Mouse (Mus musculus): ENCODE data around the gene Gm49368. TPM values are rescaled to one million over a fixed set of nuclear protein-coding genes. Genes with fewer than 3 reads are reported as not detected.
A peak's percentile ranks its signal among the peaks of the same experiment; 100 is the strongest.
"Not testable (repeated sequence)": the region's sequence is repeated elsewhere in the genome, so short reads cannot be mapped to it uniquely, and the experiment has no call there.

The Gm49368 gene
- polyA plus RNA-seq, 1 experiment: 16.7 TPM

GRCm38 (mm10) chr7:128154924-128155323 lies 92.4 kb downstream of the Gm49368 start:
- H3K27ac ChIP-seq (ENCODE audit: control insufficient read depth, insufficient read depth, low read depth, low read length, poor library complexity): no peak overlapping the region
- no peak overlapping the region for H3K4me3 ChIP-seq (replicated peaks; ENCODE audit: control insufficient read depth, low read depth, low read length)
- H3K4me1 ChIP-seq (ENCODE audit: control insufficient read depth, insufficient read depth, low read length): no peaks in the 10 kb centered on the region; the same call in 1 of the 2 replicates
- 90% methylated on average over 10 of the region's 10 CpGs for WGBS
- TF ChIP-seq CTCF (IDR thresholded peaks at IDR 0.05; ENCODE audit: control insufficient read depth, insufficient read depth, low read length): no peak
- TF ChIP-seq POLR2A (IDR thresholded peaks at IDR 0.05; ENCODE audit: borderline replicate concordance, control insufficient read depth, low read depth, low read length): no peak

DNA sequence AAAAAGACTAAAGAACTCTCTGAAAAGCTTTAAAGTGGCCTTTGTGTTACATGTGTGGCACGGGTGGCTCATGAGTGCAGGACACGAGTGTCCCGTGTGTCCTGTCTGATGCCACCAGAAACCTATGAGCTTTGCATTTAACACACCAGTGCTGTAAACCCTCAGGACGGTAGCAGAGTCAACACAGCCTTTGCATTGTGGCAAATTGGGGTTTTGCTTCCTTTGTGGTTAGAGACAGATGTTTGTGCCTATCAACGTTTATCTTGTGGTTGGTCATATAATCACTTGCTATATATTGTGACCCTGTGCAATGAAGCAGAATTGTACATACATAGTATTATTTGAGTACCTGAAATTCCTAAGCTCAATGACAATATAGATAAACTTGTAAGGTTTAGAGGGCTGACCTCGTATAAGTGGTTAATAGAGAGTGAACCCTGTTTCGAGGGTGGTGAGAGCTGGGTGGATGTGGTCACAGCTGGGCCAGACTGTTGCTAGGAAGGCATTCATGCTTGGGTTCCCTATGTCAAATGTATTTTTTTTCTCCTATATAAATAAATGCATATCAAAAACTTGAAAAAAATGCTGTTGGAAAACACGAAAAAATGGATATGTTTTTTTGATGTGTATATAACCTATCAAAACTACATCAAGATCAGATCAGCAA lies 96.3 kb downstream of the Gm49368 start:
- WGBS: 6% methylated on average over 8 of the region's 8 CpGs
- H3K27ac ChIP-seq (ENCODE audit: control insufficient read depth, insufficient read depth, low read depth, low read length, poor library complexity): peak overlapping the region; percentile 55; the same call in 1 of the 2 replicates
- H3K4me3 ChIP-seq (replicated peaks; ENCODE audit: control insufficient read depth, low read depth, low read length): not testable (repeated sequence)

DNA sequence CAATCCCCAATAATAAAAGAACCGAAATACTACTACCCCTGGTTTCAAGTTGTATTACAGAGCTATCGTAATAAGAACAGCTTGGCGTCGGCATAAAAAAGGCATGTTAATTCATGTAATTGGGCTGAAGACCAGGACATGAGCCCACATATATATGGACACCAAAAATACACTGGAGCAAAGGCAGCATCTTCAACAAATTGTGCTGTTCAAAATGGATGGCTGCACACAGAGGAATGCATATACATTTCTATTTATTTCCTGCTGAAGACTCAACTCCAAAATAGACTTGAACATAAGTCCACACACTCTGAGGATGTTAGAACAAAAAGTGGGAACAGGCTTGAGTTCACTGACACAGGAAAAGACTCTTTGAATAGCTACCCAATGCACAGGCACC lies 101.5 kb downstream of the Gm49368 start:
- Histone ChIP-seq H3K4me1 (ENCODE audit: control insufficient read depth, insufficient read depth, low read length) (no peaks in the 10 kb centered on the region; the same call in 1 of the 2 replicates), H3K4me3 (replicated peaks; ENCODE audit: control insufficient read depth, low read depth, low read length) (no peak overlapping the region), H3K27ac (ENCODE audit: control insufficient read depth, insufficient read depth, low read depth, low read length, poor library complexity) (no peak overlapping the region)
- TF ChIP-seq CTCF (IDR thresholded peaks at IDR 0.05; ENCODE audit: control insufficient read depth, insufficient read depth, low read length) (no peak), POLR2A (IDR thresholded peaks at IDR 0.05; ENCODE audit: borderline replicate concordance, control insufficient read depth, low read depth, low read length) (no peak)
- 91% methylated on average over 4 of the region's 4 CpGs for WGBS

More for the DNA sequence above, 96.3 kb downstream of the Gm49368 start:
- H3K4me1 ChIP-seq (ENCODE audit: control insufficient read depth, insufficient read depth, low read length): not testable (repeated sequence)

GRCm38 (mm10) chr7:128166391-128166790 lies 103.9 kb downstream of the Gm49368 start:
- Histone ChIP-seq H3K4me1 (ENCODE audit: control insufficient read depth, insufficient read depth, low read length) (no peaks in the 10 kb centered on the region), H3K27ac (ENCODE audit: control insufficient read depth, insufficient read depth, low read depth, low read length, poor library complexity) (no peak overlapping the region), H3K4me3 (replicated peaks; ENCODE audit: control insufficient read depth, low read depth, low read length) (no peak overlapping the region)
- WGBS: 88% methylated on average over 7 of the region's 7 CpGs
- TF ChIP-seq CTCF (IDR thresholded peaks at IDR 0.05; ENCODE audit: control insufficient read depth, insufficient read depth, low read length): no peak
- no peak for TF ChIP-seq POLR2A (IDR thresholded peaks at IDR 0.05; ENCODE audit: borderline replicate concordance, control insufficient read depth, low read depth, low read length)

- no peak overlapping the region for H3K4me3 ChIP-seq (replicated peaks; ENCODE audit: control insufficient read depth, low read depth, low read length)
- no peak for TF ChIP-seq POLR2A (IDR thresholded peaks at IDR 0.05; ENCODE audit: borderline replicate concordance, control insufficient read depth, low read depth, low read length)
- no peak for TF ChIP-seq CTCF (IDR thresholded peaks at IDR 0.05; ENCODE audit: control insufficient read depth, insufficient read depth, low read length)
- no peaks in the 10 kb centered on the region; the same call in 1 of the 2 replicates for H3K4me1 ChIP-seq (ENCODE audit: control insufficient read depth, insufficient read depth, low read length)
- no peak overlapping the region for H3K27ac ChIP-seq (ENCODE audit: control insufficient read depth, insufficient read depth, low read depth, low read length, poor library complexity)
- 69% methylated on average over 3 of the region's 3 CpGs for WGBS
These were observed 107.5 kb downstream of the Gm49368 start for GRCm38 (mm10) chr7:128169996-128170395.

Other genes starting within 250 kb of the Gm49368 start
- 246 and 342 TPM in 2 replicates for gene Stx4a, start 238.4 kb upstream of the Gm49368 start, polyA plus RNA-seq (2011; ENCODE audit: insufficient read depth, insufficient read length, low replicate concordance, missing spikeins)
- gene Stx1b, start 238.1 kb upstream of the Gm49368 start, polyA plus RNA-seq (2011; ENCODE audit: insufficient read depth, insufficient read length, low replicate concordance, missing spikeins): 1.1 and 1.8 TPM in 2 replicates
- 15.9 and 24.7 TPM in 2 replicates for gene Zfp646, start 186.5 kb upstream of the Gm49368 start, polyA plus RNA-seq (2011; ENCODE audit: insufficient read depth, insufficient read length, low replicate concordance, missing spikeins)
- 4.0 and 8.3 TPM in 2 replicates for gene Zfp668, start 185.9 kb upstream of the Gm49368 start, polyA plus RNA-seq (2011; ENCODE audit: insufficient read depth, insufficient read length, low replicate concordance, missing spikeins)
- 1.6 TPM in 1 of 2 replicates, not detected in the other for gene Prss53, start 171.7 kb upstream of the Gm49368 start, polyA plus RNA-seq (2011; ENCODE audit: insufficient read depth, insufficient read length, low replicate concordance, missing spikeins)
- not detected in 2 replicates for gene Gm21974, start 167.2 kb upstream of the Gm49368 start, polyA plus RNA-seq (2011; ENCODE audit: insufficient read depth, insufficient read length, low replicate concordance, missing spikeins)
- gene Vkorc1, start 167.1 kb upstream of the Gm49368 start, polyA plus RNA-seq (2011; ENCODE audit: insufficient read depth, insufficient read length, low replicate concordance, missing spikeins): 15.1 and 22.3 TPM in 2 replicates
- 42.4 and 66.8 TPM in 2 replicates for gene Bckdk, start 158.6 kb upstream of the Gm49368 start, polyA plus RNA-seq (2011; ENCODE audit: insufficient read depth, insufficient read length, low replicate concordance, missing spikeins)
- 14.5 and 15.7 TPM in 2 replicates for gene Kat8, start 150.2 kb upstream of the Gm49368 start, polyA plus RNA-seq (2011; ENCODE audit: insufficient read depth, insufficient read length, low replicate concordance, missing spikeins)
- 1.8 TPM in 1 of 2 replicates, not detected in the other for gene Prss8, start 132.6 kb upstream of the Gm49368 start, polyA plus RNA-seq (2011; ENCODE audit: insufficient read depth, insufficient read length, low replicate concordance, missing spikeins)
- gene Prss36, start 116.0 kb upstream of the Gm49368 start, polyA plus RNA-seq (2011; ENCODE audit: insufficient read depth, insufficient read length, low replicate concordance, missing spikeins): 1.3 and 4.3 TPM in 2 replicates
- 627 and 763 TPM in 2 replicates for gene Fus, start 95.2 kb upstream of the Gm49368 start, polyA plus RNA-seq (2011; ENCODE audit: insufficient read depth, insufficient read length, low replicate concordance, missing spikeins)
- 17.7 and 19.9 TPM in 2 replicates for gene Pycard, start 68.8 kb upstream of the Gm49368 start, polyA plus RNA-seq (2011; ENCODE audit: insufficient read depth, insufficient read length, low replicate concordance, missing spikeins)
- gene Trim72, start 58.7 kb upstream of the Gm49368 start, polyA plus RNA-seq (2011; ENCODE audit: insufficient read depth, insufficient read length, low replicate concordance, missing spikeins): 0.45 and 1.1 TPM in 2 replicates
- 15.4 and 60.8 TPM in 2 replicates for gene Itgam, start within 50 bp of the Gm49368 start, polyA plus RNA-seq (2011; ENCODE audit: insufficient read depth, insufficient read length, low replicate concordance, missing spikeins)
- 1.2 and 9.5 TPM in 2 replicates for gene Itgax, start 66.9 kb downstream of the Gm49368 start, polyA plus RNA-seq (2011; ENCODE audit: insufficient read depth, insufficient read length, low replicate concordance, missing spikeins)
- 5.9 and 9.8 TPM in 2 replicates for gene Itgad, start 91.7 kb downstream of the Gm49368 start, polyA plus RNA-seq (2011; ENCODE audit: insufficient read depth, insufficient read length, low replicate concordance, missing spikeins)
- gene Cox6a2, start 143.7 kb downstream of the Gm49368 start, polyA plus RNA-seq (2011; ENCODE audit: insufficient read depth, insufficient read length, low replicate concordance, missing spikeins): 8.4 TPM in 1 of 2 replicates, not detected in the other
- 8.9 and 13.8 TPM in 2 replicates for gene Armc5, start 174.7 kb downstream of the Gm49368 start, polyA plus RNA-seq (2011; ENCODE audit: insufficient read depth, insufficient read length, low replicate concordance, missing spikeins)
- gene 9130023H24Rik, start 175.3 kb downstream of the Gm49368 start, polyA plus RNA-seq (2011; ENCODE audit: insufficient read depth, insufficient read length, low replicate concordance, missing spikeins): 1.3 and 4.7 TPM in 2 replicates
- 13.9 and 22.2 TPM in 2 replicates for gene Tgfb1i1, start 184.1 kb downstream of the Gm49368 start, polyA plus RNA-seq (2011; ENCODE audit: insufficient read depth, insufficient read length, low replicate concordance, missing spikeins)
- gene Slc5a2, start 203.0 kb downstream of the Gm49368 start, polyA plus RNA-seq (2011; ENCODE audit: insufficient read depth, insufficient read length, low replicate concordance, missing spikeins): 2.0 and 3.6 TPM in 2 replicates
- 20.0 and 37.3 TPM in 2 replicates for gene BC017158, start 235.5 kb downstream of the Gm49368 start, polyA plus RNA-seq (2011; ENCODE audit: insufficient read depth, insufficient read length, low replicate concordance, missing spikeins)